ENCODE assay signal across 21 mouse cellular contexts in the genomic region with DNA sequence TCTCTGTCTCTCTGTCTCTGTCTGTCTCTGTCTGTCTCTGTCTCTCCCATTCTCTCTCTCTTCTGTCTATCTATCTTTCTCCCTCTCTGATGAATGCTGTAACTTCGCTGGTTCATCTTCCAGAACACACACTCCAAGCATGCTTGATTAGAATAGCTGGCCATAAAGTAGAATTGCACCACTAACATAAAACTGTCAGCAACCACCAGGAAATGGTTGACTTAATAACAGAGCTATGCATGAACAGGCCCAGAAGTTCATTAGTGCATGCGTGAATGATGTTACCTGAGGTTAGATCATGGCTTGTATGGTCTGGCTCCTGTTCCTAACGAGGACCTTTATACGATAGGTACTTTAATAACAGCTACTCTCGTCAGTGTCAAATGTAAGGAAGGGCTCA. TPM values are rescaled to one million over a fixed set of nuclear protein-coding genes. Genes with fewer than 3 reads are reported as not detected.
"Had no signal": no experiment of that assay in that cellular context is flagged by ENCODE, and none has a peak within 500 bp of the region (broad histone marks: within the 10 kb centered on the region; RNA-seq: fewer than 3 reads in every experiment).

No protein-coding gene starts in this region.

- H3K27ac ChIP-seq: limb, embryonic 10.5 days; limb, embryonic 13.5 days; liver, embryonic 12.5 days; liver, embryonic 15.5 days; lung, embryonic 15.5 days; midbrain, embryonic 10.5 days; midbrain, embryonic 13.5 days; neural tube, embryonic 13.5 days had no signal

- H3K9me3 ChIP-seq: limb, embryonic 10.5 days; limb, embryonic 13.5 days; liver, embryonic 12.5 days; liver, embryonic 15.5 days; lung, embryonic 15.5 days; midbrain, embryonic 10.5 days; midbrain, embryonic 13.5 days; neural tube, embryonic 13.5 days had no signal

- H3K4me3 ChIP-seq: limb, embryonic 10.5 days; limb, embryonic 13.5 days; liver, embryonic 12.5 days; liver, embryonic 15.5 days; lung, embryonic 15.5 days; megakaryocyte, embryonic 14.5 days; midbrain, embryonic 10.5 days; midbrain, embryonic 13.5 days; myocyte; neural tube, embryonic 13.5 days had no signal

- ATAC-seq: liver, embryonic 12.5 days; midbrain, embryonic 13.5 days; midbrain, embryonic 16.5 days had no signal

- H3K9ac ChIP-seq: limb, embryonic 13.5 days; liver, embryonic 12.5 days; liver, embryonic 15.5 days; lung, embryonic 15.5 days; midbrain, embryonic 13.5 days; neural tube, embryonic 13.5 days had no signal

- H3K4me1 ChIP-seq: limb, embryonic 13.5 days; lung, embryonic 15.5 days; midbrain, embryonic 13.5 days had no signal

- H3K27me3 ChIP-seq: limb, embryonic 13.5 days; lung, embryonic 15.5 days; midbrain, embryonic 13.5 days; neural tube, embryonic 13.5 days had no signal

- H3K4me2 ChIP-seq: limb, embryonic 13.5 days; liver, embryonic 12.5 days; liver, embryonic 15.5 days; lung, embryonic 15.5 days; midbrain, embryonic 13.5 days; neural tube, embryonic 13.5 days had no signal

- H3K36me3 ChIP-seq: limb, embryonic 10.5 days; limb, embryonic 13.5 days; liver, embryonic 12.5 days; liver, embryonic 15.5 days; lung, embryonic 15.5 days; midbrain, embryonic 10.5 days; midbrain, embryonic 13.5 days; neural tube, embryonic 13.5 days had no signal

- DNase-seq: layer of hippocampus, adult 9-11 months; liver; lung, adult 18-20 months; lung, postnatal 10 days; lung, postnatal 36 days; retina, postnatal 1 day; right cerebral cortex, postnatal 25 days; thymus, adult 18-20 months; thymus, postnatal 36 days had no signal

RNA-seq across cellular contexts. Expression of gene Dao, which starts 1.6 kb away (rescaled TPM):
- polyA plus RNA-seq: limb, embryonic 10.5 days; limb, embryonic 13.5 days; liver, embryonic 12.5 days; liver, embryonic 15.5 days; lung, embryonic 15.5 days; midbrain, embryonic 10.5 days; midbrain, embryonic 13.5 days; midbrain, embryonic 16.5 days; myocyte; neural tube, embryonic 13.5 days; urinary bladder, adult 2 months had no signal
